Mouse (Mus musculus) midbrain, embryonic 11.5 days (tissue): ENCODE measurements at regions not wholly inside any gene's neighbourhood (a gene's known extent, or its start where the extent isn't known, plus 50 kb on each side); places are given as distances from the start of the nearest gene placed in this dataset.

Source experiments
- ATAC-seq: fragments of 200-750 bp; cut with Nextera tagmentation; 2 replicates; pipeline ENCODE4 v1.8.0; 2017; ENCODE audit warnings: moderate TSS enrichment, moderate library complexity; ENCODE audit not compliant: low FRiP score
- DNase-seq: peaks from one replicate; pipeline ENCODE4 v3.0.0; 2015; ENCODE audit warnings: low spot score; ENCODE audit errors: missing footprints
- H3K27ac ChIP-seq: fragments of 300-500 bp; sonication (generic); 2 replicates; pipeline ENCODE4 v1.5.1; 2014; ENCODE audit warnings: low read depth, low read length
- H3K27me3 ChIP-seq: fragments of 300-500 bp; sonication (generic); 2 replicates; pipeline ENCODE4 v1.6.1; 2014; ENCODE audit warnings: mild to moderate bottlenecking, low read length, moderate library complexity, mixed read lengths; ENCODE audit not compliant: control insufficient read depth, insufficient read depth
- H3K36me3 ChIP-seq: fragments of 300-500 bp; sonication (generic); 2 replicates; pipeline ENCODE4 v1.6.1; 2014; ENCODE audit warnings: mild to moderate bottlenecking, low read length, moderate library complexity, mixed read lengths; ENCODE audit not compliant: control insufficient read depth, insufficient read depth
- H3K4me1 ChIP-seq: fragments of 300-500 bp; sonication (generic); 2 replicates; pipeline ENCODE4 v1.6.1; 2014; ENCODE audit warnings: low read length; ENCODE audit not compliant: control insufficient read depth, insufficient read depth
- H3K4me2 ChIP-seq: fragments of 300-500 bp; sonication (generic); 2 replicates; pipeline ENCODE4 v1.6.1; 2014; ENCODE audit warnings: mild to moderate bottlenecking, moderate library complexity
- H3K4me3 ChIP-seq: fragments of 300-500 bp; sonication (generic); 2 replicates; pipeline ENCODE4 v1.5.1; 2014; ENCODE audit warnings: low read depth, low read length
- H3K9ac ChIP-seq: fragments of 300-500 bp; sonication (generic); 2 replicates; pipeline ENCODE4 v1.6.1; 2014; ENCODE audit warnings: low read length
- H3K9me3 ChIP-seq: fragments of 300-500 bp; sonication (generic); 2 replicates; pipeline ENCODE4 v1.6.1; 2016; ENCODE audit warnings: low read length; ENCODE audit not compliant: control insufficient read depth
- WGBS: fragments of 180-500 bp; shearing (Covaris S2); extraction: QIAGEN DNeasy Blood & Tissue Kit; methylation state at CpG from one replicate; pipeline ENCODE4 v1.1.7; 2014; 5-methylcytosine and 5-hydroxymethylcytosine counted together

DNA sequence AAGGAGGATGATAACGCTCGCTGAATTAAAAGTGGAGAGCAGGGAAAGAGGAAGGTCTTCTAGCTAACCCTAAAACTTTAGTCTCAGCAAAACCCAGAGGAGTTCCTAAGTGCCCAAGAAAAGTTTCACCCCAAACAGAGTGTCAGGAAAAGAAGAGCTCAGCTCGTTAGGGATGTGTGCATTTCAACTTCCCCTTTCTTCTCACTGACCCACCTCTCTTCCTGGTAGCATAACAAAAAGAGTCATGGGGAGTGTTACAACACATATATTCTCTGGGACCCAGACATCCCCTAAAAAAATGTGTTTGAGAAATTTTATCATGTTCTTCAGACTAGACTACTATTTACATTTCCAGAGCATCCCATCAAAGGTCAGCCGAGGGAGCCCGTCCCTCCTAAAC is 432.6 kb downstream of the Mctp2 start:
- WGBS, result 89% methylated on average over 5 of the region's 5 CpGs
- H3K9ac ChIP-seq, result no peak overlapping the region
- no peaks in the 10 kb centered on the region for H3K9me3 ChIP-seq
- no peak for ATAC-seq
- no peak overlapping the region for H3K27ac ChIP-seq
- H3K27me3 ChIP-seq, result no peaks in the 10 kb centered on the region
- H3K4me3 ChIP-seq, result no peak overlapping the region
- H3K4me1 ChIP-seq, result no peaks in the 10 kb centered on the region
- no peaks in the 10 kb centered on the region for H3K36me3 ChIP-seq
- DNase-seq, result no peak
- H3K4me2 ChIP-seq, result no peak overlapping the region

DNA sequence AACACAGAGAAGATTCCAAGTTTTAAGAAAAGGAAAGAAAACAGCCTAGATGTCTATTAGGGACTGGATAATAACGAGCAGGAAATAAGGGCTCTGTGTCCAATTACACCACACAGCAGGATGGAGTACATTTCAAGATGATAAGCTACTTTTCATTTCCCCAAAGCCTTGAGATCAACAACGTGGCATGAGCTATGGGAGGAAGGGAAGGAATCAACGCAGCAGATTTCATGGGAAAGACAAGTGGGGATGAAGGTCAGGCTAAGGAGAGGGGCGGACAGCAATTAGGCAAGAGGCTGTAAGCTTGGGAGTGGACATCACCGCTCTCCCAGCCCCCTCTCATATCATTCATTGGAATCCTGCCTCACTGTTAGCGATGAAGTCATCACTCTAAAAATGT is 433.5 kb downstream of the Mctp2 start:
- ATAC-seq, result no peak
- no peak for DNase-seq
- Histone ChIP-seq H3K9ac (no peak overlapping the region), H3K27ac (no peak overlapping the region), H3K4me3 (no peak overlapping the region), H3K9me3 (no peaks in the 10 kb centered on the region), H3K36me3 (no peaks in the 10 kb centered on the region), H3K4me1 (no peaks in the 10 kb centered on the region), H3K4me2 (no peak overlapping the region), H3K27me3 (no peaks in the 10 kb centered on the region)
- WGBS, result 75% methylated on average over 6 of the region's 6 CpGs

DNA sequence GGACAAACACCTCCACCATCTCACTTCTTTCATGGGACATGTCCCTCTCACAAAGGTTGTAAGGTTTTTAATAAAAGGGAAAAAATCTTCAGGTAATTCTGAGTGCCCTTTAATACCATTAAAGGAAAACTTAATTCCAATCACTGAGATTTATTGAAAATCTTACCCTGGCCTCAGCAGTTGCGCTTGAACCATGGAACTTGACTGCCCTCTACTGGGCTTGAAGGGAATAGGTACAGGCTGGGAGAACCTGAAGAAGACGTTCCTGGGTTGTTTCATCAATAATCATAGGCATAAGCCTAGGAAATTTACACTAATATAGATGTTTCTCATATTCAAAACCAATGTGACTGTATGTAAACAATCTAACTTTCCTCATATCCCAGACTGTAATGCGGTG is 439.3 kb downstream of the Mctp2 start:
- no peaks in the 10 kb centered on the region for H3K27me3 ChIP-seq
- ATAC-seq, result 0 out of 2 replicates have a peak, but pooled peaks have one; percentile 20
- WGBS, result 7% methylated on average over 3 of the region's 3 CpGs
- H3K4me1 ChIP-seq, result peaks cover 12% of the 10 kb centered on the region
- peak; percentile 91 for DNase-seq
- no peaks in the 10 kb centered on the region for H3K9me3 ChIP-seq
- H3K4me2 ChIP-seq, result no peak overlapping the region
- H3K4me3 ChIP-seq, result no peak overlapping the region
- no peak overlapping the region for H3K27ac ChIP-seq
- H3K36me3 ChIP-seq, result no peaks in the 10 kb centered on the region
- no peak overlapping the region for H3K9ac ChIP-seq

DNA sequence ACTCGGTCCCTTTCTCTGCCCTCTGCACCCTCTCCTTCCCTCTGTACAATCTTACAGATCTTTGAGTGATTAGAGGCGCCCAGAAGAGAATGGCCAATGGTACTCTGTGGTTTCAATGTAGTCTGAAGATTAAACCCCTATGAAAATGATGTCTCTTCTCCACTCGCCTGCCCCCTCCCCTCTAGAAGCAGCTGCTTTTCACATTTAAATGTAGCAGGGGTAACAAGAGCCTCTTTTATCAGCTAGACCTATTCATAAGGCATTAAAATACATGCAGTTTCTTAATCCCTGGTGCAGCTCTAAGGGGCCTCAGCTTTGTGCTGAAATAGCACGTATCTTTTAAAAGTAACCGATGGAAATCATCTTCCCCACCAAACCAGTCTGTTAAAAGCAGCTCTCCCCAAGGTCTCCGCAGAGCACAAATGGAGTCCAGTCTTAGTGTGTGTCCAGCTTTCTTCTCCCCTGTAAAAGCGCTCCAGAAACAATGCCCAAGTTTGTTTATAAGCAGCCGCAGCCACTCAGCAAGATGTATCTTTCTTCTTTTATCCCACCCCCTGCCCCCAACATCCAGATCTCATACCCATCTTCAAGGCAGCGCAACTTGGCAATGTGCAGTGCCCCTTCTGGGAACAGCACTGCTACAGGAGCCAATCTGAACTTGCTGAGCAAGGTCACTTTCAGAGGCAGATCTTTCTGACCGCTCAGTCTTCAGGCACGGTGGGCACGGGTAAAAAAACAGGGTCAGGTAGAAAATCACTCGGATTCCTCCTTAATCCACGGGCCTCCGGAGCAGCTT is 440.8 kb downstream of the Mctp2 start:
- no peak overlapping the region for H3K4me3 ChIP-seq
- peak; percentile 94 for DNase-seq

DNA sequence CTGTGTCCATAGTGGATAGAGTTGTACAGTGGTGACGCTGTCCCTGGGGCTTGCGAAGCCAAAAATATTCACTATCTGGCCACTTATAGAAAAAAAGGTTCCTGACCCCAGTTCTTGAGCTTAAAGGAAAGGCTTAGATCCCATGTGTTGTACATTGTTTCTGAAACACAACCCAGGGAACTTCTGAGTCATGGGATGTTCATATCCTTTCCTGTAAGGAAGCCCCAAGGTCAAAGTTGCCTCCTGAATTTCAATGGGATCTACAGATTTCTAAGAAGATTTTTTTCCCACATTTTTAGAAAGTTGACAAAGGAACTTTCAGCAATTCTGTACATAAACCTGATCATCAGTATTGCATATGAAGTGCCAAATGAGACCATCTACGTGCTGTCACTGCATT is 453.5 kb downstream of the Mctp2 start:
- DNase-seq (no peak), ATAC-seq (no peak)
- H3K36me3 ChIP-seq, result no peaks in the 10 kb centered on the region
- H3K9ac ChIP-seq, result no peak overlapping the region
- H3K4me1 ChIP-seq, result no peaks in the 10 kb centered on the region
- no peak overlapping the region for H3K4me3 ChIP-seq
- 85% methylated on average over 3 of the region's 3 CpGs for WGBS
- no peaks in the 10 kb centered on the region for H3K9me3 ChIP-seq
- H3K27me3 ChIP-seq, result no peaks in the 10 kb centered on the region
- no peak overlapping the region for H3K27ac ChIP-seq
- no peak overlapping the region for H3K4me2 ChIP-seq

More for the DNA sequence above, 440.8 kb downstream of the Mctp2 start:
- peak; percentile 85 for ATAC-seq
- H3K36me3 ChIP-seq, result no peaks in the 10 kb centered on the region
- H3K4me1 ChIP-seq, result peaks cover 12% of the 10 kb centered on the region
- H3K4me2 ChIP-seq, result peak overlapping the region; percentile 34
- no peak overlapping the region for H3K9ac ChIP-seq
- H3K27me3 ChIP-seq, result no peaks in the 10 kb centered on the region
- peak overlapping the region; percentile 67 for H3K27ac ChIP-seq
- no peaks in the 10 kb centered on the region for H3K9me3 ChIP-seq
- 11% methylated on average over 15 of the region's 15 CpGs for WGBS

DNA sequence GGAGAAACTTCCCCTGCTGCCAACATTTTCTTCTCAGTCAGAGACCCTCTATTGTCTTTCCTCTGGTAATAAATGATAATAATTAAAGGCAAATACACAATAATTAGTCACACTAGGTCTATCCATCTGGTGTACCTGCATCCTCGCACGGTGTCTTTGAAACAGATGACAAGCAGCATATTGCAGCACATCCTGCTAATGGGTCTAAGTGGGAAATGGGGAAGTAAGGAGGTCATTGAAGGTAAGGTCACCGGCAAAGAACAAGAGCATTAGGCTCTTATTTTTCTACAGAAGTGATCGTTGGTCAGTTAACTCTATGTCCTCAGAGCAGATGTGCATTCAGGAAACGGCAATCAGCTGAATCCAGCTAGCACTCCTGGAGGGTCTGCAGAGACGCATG is 457.2 kb downstream of the Mctp2 start:
- 85% methylated on average over 6 of the region's 6 CpGs for WGBS
- Histone ChIP-seq H3K27ac (no peak overlapping the region), H3K36me3 (no peaks in the 10 kb centered on the region)

DNA sequence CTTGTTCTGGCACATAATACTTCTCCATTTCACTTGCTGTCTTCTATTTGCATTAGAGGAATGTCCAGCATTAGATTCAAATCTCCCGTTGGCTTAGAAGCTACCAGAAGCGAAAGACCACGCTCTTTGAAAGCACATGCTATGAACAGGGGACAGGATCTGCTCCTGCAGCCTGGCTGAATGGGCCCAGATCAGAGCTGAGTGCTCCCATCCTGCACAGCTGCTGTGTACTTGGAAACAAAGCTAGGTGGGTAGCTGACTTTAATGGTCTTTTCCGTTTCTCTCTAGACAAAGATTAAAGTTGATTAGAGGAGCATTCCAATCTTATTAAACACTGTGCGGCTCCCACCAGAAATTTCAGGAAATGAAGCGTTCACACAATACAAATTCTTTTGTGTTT is 468.6 kb downstream of the Mctp2 start:
- H3K4me3 ChIP-seq, result no peak overlapping the region
- H3K9me3 ChIP-seq, result no peaks in the 10 kb centered on the region
- no peaks in the 10 kb centered on the region for H3K4me1 ChIP-seq
- no peaks in the 10 kb centered on the region for H3K27me3 ChIP-seq
- WGBS, result 76% methylated on average over 6 of the region's 6 CpGs
- ATAC-seq, result no peak
- H3K27ac ChIP-seq, result no peak overlapping the region
- H3K4me2 ChIP-seq, result no peak overlapping the region
- H3K36me3 ChIP-seq, result no peaks in the 10 kb centered on the region
- no peak for DNase-seq
- no peak overlapping the region for H3K9ac ChIP-seq

More for the DNA sequence above, 457.2 kb downstream of the Mctp2 start:
- Histone ChIP-seq H3K4me2 (no peak overlapping the region), H3K9me3 (no peaks in the 10 kb centered on the region), H3K9ac (no peak overlapping the region), H3K4me1 (no peaks in the 10 kb centered on the region), H3K27me3 (no peaks in the 10 kb centered on the region), H3K4me3 (no peak overlapping the region)
- ATAC-seq (no peak), DNase-seq (no peak)

DNA sequence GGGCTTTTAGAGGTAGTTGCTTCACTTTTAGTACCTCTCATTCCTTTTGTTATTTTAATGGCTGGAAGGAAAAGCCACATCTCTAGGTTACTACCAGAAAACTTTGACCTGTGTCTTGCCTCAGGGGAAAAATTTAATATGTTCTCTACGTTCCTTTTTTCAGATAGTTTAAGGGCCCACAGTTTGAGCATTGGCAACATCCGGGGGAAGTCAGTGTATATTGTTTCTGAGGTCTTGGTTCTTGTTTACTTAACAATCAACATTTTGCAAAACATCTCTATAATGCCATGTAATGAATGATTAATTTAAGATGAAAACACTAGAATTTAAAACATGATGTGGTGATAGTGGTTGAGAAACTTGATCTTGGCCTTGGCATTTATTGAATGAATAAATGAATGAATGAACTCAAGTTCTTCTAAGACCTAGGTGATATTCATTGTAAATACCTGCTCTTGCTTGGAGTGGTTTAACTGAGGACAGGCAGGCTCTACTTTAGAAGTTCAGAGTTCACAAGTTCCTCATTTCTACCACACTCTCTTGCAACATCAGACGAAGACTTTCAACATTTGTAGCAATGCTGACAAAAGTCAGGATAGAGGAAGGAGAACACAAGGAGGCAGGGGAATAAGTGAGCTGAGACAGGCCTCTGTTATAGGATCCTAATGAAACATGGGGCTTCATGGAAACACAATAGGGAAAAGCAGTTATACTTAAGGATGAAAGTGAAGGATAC is 474.4 kb downstream of the Mctp2 start:
- H3K27ac ChIP-seq, result no peak overlapping the region
- DNase-seq (no peak), ATAC-seq (no peak)
- H3K9ac ChIP-seq, result no peak overlapping the region
- no peak overlapping the region for H3K4me2 ChIP-seq
- H3K27me3 ChIP-seq, result no peaks in the 10 kb centered on the region
- no peaks in the 10 kb centered on the region for H3K9me3 ChIP-seq
- H3K4me3 ChIP-seq, result no peak overlapping the region
- no peaks in the 10 kb centered on the region for H3K4me1 ChIP-seq
- no peaks in the 10 kb centered on the region for H3K36me3 ChIP-seq
- 89% methylated on average over 3 of the region's 3 CpGs for WGBS

DNA sequence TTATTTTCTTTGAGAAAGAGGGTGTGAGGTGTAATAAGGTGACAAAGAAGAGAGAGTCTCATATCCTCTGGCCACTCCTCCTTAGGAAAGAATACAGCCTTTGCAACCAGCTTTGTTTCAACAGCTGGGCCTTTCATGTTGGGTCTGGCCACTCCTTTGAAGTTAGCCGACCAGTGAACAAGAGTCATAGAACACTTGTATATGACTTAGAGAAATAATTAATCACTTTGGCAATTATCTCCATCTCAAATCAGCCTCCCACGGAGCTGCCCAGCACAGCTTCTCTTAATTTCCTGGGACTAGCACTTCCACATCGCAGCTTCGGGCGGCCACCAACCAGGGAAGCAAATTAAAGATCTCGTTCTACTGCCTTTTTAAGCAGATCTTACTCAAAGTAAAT is 476.8 kb downstream of the Mctp2 start:
- Histone ChIP-seq H3K9ac (no peak overlapping the region), H3K4me2 (no peak overlapping the region), H3K36me3 (no peaks in the 10 kb centered on the region), H3K27ac (no peak overlapping the region), H3K4me3 (no peak overlapping the region), H3K9me3 (no peaks in the 10 kb centered on the region), H3K4me1 (no peaks in the 10 kb centered on the region), H3K27me3 (no peaks in the 10 kb centered on the region)
- no peak for DNase-seq
- 70% methylated on average over 6 of the region's 6 CpGs for WGBS
- no peak for ATAC-seq
